Mouse (Mus musculus) limb, embryonic 15.5 days (tissue): ENCODE results near the gene Myh10. TPM values are rescaled to one million over a fixed set of nuclear protein-coding genes. Genes with fewer than 3 reads are reported as not detected.

Experiments used
- ATAC-seq: fragments of 200-750 bp; cut with Nextera tagmentation; 2 replicates; pipeline ENCODE4 v1.8.0; 2017; ENCODE audit warnings: low read depth, moderate TSS enrichment; ENCODE audit not compliant: insufficient number of reproducible peaks, low FRiP score, low TSS enrichment
- H3K27ac ChIP-seq: fragments of 300-500 bp; sonication (generic); 2 replicates; pipeline ENCODE4 v1.5.1; 2015; ENCODE audit warnings: moderate library complexity, mild to moderate bottlenecking, inconsistent platforms
- H3K27me3 ChIP-seq: fragments of 300-500 bp; sonication (generic); 2 replicates; pipeline ENCODE4 v1.6.1; 2015; ENCODE audit warnings: inconsistent platforms
- H3K36me3 ChIP-seq: fragments of 300-500 bp; sonication (generic); 2 replicates; pipeline ENCODE4 v1.6.1; 2015; ENCODE audit warnings: inconsistent platforms
- H3K4me1 ChIP-seq: fragments of 300-500 bp; sonication (generic); 2 replicates; pipeline ENCODE4 v1.6.1; 2015; ENCODE audit warnings: inconsistent platforms
- H3K4me2 ChIP-seq: fragments of 300-500 bp; sonication (generic); 2 replicates; pipeline ENCODE4 v1.6.1; 2015; ENCODE audit warnings: mild to moderate bottlenecking, inconsistent platforms
- H3K4me3 ChIP-seq: fragments of 300-500 bp; sonication (generic); 2 replicates; pipeline ENCODE4 v1.5.1; 2015; ENCODE audit warnings: mild to moderate bottlenecking, inconsistent platforms
- H3K9ac ChIP-seq: fragments of 300-500 bp; sonication (generic); 2 replicates; pipeline ENCODE4 v1.6.1; 2015; ENCODE audit warnings: inconsistent platforms
- H3K9me3 ChIP-seq: fragments of 300-500 bp; sonication (generic); 2 replicates; pipeline ENCODE4 v1.6.1; 2016; ENCODE audit warnings: inconsistent platforms
- WGBS: fragments of 180-500 bp; shearing (Covaris S2); methylation state at CpG from one replicate; pipeline ENCODE4 v1.1.7; 2015; 5-methylcytosine and 5-hydroxymethylcytosine counted together
- polyA plus RNA-seq: library from polyadenylated mRNA; unstranded; fragments of >200 nt; fragmentation: Nextera tagmentation; extraction: Ambion mirVana; gene quantifications from 2 replicates; pipeline ENCODE4 v1.2.1, GENCODE M21; 2015

The Myh10 gene
- polyA plus RNA-seq, 1 experiment from 2014 or later = 106 TPM

DNA sequence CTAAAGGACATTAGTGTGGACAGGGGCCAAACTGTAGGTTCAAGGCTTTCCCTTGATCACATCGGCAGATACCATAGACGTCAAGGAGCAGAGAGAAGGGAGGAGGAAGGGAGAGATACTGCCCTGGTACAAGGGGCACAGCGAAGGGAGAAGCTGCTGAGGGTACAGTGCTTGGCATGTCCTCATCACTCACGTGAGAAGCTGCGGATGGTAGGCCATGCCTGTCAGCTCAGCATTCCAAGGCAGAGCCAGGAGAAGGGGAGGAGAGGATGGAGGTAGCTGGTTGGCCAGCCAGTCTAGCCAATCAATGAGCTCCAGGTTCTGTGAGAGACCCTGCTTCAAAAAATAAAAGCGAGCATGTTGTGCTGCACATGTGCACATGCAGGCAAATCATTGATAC, 11.0 kb downstream of the Myh10 start:
- Histone ChIP-seq H3K4me1 (peaks cover 2% of the 10 kb centered on the region; the same call in 1 of the 2 replicates), H3K4me3 (no peak overlapping the region), H3K27ac (no peak overlapping the region), H3K9me3 (no peaks in the 10 kb centered on the region), H3K36me3 (peaks cover 58% of the 10 kb centered on the region), H3K4me2 (no peak overlapping the region), H3K27me3 (no peaks in the 10 kb centered on the region), H3K9ac (no peak overlapping the region)
- ATAC-seq = no peak
- 91% methylated on average over 6 of the region's 6 CpGs for WGBS

DNA sequence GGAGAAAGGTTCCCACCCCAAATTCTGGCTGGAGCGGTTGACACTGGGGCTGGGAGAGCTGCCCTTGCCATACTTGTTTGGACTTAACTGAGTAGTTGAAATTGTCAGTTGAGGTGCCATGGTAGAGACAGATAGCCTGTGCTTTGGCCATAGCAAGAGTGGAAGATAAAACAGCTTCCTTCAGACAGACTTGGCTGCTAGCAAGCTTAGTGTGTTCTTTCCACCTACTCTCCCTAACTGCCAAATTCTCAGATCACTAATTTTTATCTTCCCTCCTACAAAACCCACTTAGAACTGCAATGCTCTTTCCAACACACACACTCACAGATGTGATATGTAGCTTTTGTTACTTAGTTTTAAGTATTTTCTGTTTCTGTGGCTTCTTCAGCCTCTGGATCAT, 12.0 kb downstream of the Myh10 start:
- Histone ChIP-seq H3K4me1 (peaks cover 2% of the 10 kb centered on the region; the same call in 1 of the 2 replicates), H3K36me3 (peaks cover 58% of the 10 kb centered on the region), H3K9me3 (no peaks in the 10 kb centered on the region), H3K27ac (no peak overlapping the region), H3K4me3 (no peak overlapping the region), H3K27me3 (no peaks in the 10 kb centered on the region), H3K9ac (no peak overlapping the region), H3K4me2 (no peak overlapping the region)
- no peak for ATAC-seq
- WGBS = 95% methylated on average over 1 of the region's 1 CpGs

DNA sequence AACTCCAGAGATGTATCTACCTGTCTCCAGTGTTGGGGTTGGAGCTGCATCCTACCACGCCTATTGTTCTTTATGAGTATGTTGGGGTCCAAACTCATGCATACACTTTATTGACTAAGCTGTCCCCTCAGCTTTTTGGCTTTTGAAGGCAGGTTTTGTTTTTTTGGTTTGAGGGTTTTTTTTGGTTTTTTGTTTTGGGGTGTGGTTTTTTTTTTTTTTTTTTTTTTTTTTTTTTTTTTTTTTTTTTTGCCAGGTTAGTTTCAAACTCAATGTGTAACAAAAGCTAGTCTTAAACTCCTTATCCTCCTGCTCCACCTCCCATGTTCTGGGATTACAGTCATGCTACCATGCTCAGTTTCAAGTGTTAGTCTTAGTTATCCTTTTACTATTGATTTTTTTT, 12.9 kb downstream of the Myh10 start:
- H3K4me1 ChIP-seq = peaks cover 2% of the 10 kb centered on the region; the same call in 1 of the 2 replicates
- H3K27ac ChIP-seq = no peak overlapping the region
- no peak for ATAC-seq
- no peak overlapping the region for H3K4me2 ChIP-seq
- 96% methylated on average over 1 of the region's 1 CpGs for WGBS
- no peaks in the 10 kb centered on the region for H3K27me3 ChIP-seq
- H3K36me3 ChIP-seq = peaks cover 55% of the 10 kb centered on the region
- no peak overlapping the region for H3K9ac ChIP-seq
- H3K9me3 ChIP-seq = no peaks in the 10 kb centered on the region
- no peak overlapping the region for H3K4me3 ChIP-seq

DNA sequence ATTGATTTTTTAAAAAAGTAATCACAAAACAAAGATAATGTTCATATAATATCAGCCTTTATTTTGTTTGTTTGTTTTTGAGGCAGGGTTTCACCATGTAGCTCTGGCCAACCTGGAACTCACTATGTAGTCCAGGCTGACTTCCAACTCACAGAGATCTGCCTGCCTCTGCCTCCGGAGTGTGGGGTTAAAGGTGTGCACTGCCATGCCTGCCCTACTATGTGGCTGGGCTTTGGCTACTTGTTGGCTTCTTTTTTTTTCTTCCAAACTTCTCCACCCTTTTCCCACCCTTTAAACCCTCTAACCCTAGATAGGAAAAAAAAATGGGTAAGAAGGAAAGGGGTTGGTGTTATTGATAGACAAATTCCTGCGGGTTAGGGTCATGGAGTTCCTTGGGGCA, 13.5 kb downstream of the Myh10 start:
- no peak for ATAC-seq
- H3K27ac ChIP-seq = no peak overlapping the region
- no peaks in the 10 kb centered on the region for H3K27me3 ChIP-seq
- no peak overlapping the region for H3K4me2 ChIP-seq
- H3K4me3 ChIP-seq = no peak overlapping the region
- 98% methylated on average over 2 of the region's 2 CpGs for WGBS
- no peak overlapping the region for H3K9ac ChIP-seq
- peaks cover 5% of the 10 kb centered on the region; the same call in 1 of the 2 replicates for H3K4me1 ChIP-seq
- peaks cover 49% of the 10 kb centered on the region for H3K36me3 ChIP-seq
- no peaks in the 10 kb centered on the region for H3K9me3 ChIP-seq

DNA sequence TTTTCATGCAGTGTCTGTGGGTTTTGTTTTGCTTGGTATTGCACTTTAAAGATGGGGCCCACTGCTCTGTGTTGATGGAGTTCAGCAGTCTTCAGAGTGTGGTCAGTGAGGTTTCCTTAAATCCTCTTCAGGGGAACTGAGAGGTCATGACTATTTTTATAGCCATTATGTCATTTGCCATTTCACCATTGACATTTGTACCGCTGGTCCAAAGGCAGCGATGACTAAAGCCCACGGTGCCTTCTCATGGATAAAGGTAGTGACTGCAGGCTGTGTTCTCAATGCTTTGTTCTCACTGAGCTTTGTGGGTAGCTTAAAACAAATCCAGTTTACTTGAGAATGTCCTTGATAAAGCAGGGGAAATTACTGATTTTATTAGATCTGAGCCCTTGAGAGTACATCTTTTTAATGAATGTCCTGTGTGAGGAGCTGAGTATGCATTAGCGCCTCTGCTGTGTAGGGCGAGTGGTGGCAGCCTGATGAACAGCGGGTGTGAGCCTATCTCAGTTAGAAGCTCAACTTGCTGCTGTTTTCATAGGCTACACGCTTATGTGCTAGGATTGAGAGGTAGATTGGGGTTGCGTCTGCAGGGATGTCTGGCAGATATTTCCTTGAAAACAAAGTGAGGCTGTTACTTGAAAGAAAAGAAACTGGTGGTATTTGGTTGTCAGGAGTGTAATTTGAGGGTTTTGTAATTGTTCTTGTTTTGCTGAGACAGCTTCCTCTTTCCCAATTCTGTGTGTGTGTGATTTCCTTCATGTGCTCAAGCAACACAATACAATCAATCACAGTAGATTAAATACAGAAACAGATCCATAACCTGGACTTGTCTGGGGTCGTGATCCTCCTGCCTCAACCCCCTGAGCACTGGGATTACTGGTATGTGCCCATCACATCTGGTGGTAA, 15.4 kb downstream of the Myh10 start:
- H3K4me3 ChIP-seq = no peak overlapping the region
- no peak overlapping the region for H3K9ac ChIP-seq
- H3K27me3 ChIP-seq = no peaks in the 10 kb centered on the region
- H3K36me3 ChIP-seq = peaks cover 30% of the 10 kb centered on the region
- no peak overlapping the region for H3K27ac ChIP-seq
- no peak overlapping the region for H3K4me2 ChIP-seq
- H3K4me1 ChIP-seq = peaks cover 8% of the 10 kb centered on the region
- no peaks in the 10 kb centered on the region for H3K9me3 ChIP-seq
- no peak for ATAC-seq
- WGBS = 70% methylated on average over 9 of the region's 9 CpGs

DNA sequence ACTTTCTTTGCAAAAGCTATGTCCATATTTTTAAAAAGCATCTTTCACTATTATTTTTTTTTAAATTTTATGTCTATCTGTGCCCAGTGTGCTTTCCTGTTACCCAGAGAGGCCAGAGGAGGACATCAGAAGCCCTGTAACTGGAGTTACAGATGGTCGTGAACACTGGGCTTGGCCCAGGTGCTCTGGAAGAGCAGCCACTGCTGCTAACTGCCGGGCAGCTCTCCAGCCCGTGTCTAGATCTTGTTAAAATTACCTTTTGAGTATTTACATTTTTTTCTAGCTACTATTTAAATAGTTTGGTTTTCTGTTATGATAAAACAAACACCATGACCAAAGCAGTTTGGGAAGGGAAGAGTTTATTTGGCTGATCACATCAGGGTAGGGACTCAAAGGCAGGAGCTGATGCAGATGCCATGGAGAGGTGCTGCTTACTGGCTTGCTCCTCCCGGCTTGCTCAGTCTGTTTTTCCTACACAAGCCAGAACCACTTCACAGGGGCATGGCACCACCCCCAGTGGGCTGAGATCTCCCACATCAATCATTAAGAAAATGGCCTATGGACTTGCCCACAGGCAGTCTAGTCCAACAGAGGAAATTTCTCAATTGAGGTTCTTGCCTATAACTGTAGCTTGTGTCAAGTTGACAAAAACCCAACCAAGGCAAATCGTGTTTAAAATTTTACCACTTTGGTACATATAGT, 16.7 kb downstream of the Myh10 start:
- Histone ChIP-seq H3K27ac (no peak overlapping the region), H3K4me3 (no peak overlapping the region), H3K9ac (no peak overlapping the region), H3K36me3 (peaks cover 17% of the 10 kb centered on the region), H3K9me3 (no peaks in the 10 kb centered on the region), H3K27me3 (no peaks in the 10 kb centered on the region), H3K4me2 (no peak overlapping the region), H3K4me1 (peaks cover 10% of the 10 kb centered on the region)
- WGBS = 61% methylated on average over 5 of the region's 5 CpGs
- ATAC-seq = no peak

DNA sequence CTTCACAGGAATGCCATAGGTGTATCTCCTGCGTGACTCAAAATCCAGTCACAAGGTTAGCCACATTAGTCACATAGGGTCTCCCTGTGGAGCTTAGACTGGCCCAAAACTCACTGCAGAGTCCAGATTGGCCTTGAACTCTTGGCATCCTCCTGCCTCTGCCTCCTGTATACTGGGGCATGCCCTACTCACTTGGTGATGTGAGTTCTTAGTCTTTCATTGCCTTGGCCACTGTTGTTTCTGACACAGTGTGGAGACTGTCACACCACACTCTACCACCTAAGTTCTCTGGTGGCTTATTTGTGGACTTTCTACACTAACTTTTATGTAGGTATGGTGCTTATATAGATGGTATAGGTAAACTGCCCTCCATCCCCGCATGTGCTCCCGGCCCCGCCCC, 24.8 kb downstream of the Myh10 start:
- Histone ChIP-seq H3K4me2 (no peak overlapping the region), H3K4me3 (no peak overlapping the region), H3K9me3 (no peaks in the 10 kb centered on the region), H3K27ac (no peak overlapping the region), H3K4me1 (peaks cover 30% of the 10 kb centered on the region), H3K9ac (no peak overlapping the region), H3K36me3 (peaks cover 13% of the 10 kb centered on the region), H3K27me3 (no peaks in the 10 kb centered on the region)
- no peak for ATAC-seq
- 81% methylated on average over 4 of the region's 4 CpGs for WGBS

DNA sequence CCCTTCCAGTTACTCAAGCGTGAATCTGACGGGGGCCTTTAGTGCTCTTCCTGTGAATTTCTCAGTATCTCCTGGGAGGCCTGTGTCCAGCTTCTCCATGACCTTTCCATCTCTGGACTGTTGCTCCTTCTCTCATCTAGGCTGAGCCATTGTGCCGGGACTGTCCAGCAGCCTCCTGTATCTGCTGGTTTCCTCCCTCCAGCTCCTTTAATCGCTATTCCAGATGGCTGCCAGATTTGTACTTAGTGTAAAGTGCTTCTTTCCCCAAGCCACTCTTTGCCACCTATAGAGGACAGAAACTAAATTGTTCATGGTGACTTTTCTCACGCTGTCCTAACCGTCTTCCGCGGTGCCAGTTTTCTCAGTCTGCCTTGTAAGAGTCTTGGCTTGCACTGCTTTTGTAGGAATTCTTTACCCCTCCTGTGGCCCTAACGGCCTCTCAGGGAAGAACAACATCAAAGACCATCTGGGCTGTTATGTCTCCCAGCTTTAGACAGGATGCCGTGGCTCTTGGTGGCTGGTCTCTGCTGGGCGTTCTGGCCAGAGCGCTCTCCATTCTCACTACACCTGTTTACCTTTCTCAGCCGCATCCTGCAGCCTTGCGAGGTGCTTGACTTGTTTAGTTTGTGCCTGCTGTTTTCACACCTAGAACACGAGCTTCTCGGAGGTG, 25.9 kb downstream of the Myh10 start:
- H3K36me3 ChIP-seq = peaks cover 22% of the 10 kb centered on the region
- no peak for ATAC-seq
- peaks cover 29% of the 10 kb centered on the region for H3K4me1 ChIP-seq
- peak overlapping the region; percentile 24 for H3K27ac ChIP-seq
- 41% methylated on average over 16 of the region's 16 CpGs for WGBS
- no peak overlapping the region for H3K4me2 ChIP-seq
- no peaks in the 10 kb centered on the region for H3K27me3 ChIP-seq
- H3K9ac ChIP-seq = no peak overlapping the region
- no peaks in the 10 kb centered on the region for H3K9me3 ChIP-seq
- H3K4me3 ChIP-seq = no peak overlapping the region

DNA sequence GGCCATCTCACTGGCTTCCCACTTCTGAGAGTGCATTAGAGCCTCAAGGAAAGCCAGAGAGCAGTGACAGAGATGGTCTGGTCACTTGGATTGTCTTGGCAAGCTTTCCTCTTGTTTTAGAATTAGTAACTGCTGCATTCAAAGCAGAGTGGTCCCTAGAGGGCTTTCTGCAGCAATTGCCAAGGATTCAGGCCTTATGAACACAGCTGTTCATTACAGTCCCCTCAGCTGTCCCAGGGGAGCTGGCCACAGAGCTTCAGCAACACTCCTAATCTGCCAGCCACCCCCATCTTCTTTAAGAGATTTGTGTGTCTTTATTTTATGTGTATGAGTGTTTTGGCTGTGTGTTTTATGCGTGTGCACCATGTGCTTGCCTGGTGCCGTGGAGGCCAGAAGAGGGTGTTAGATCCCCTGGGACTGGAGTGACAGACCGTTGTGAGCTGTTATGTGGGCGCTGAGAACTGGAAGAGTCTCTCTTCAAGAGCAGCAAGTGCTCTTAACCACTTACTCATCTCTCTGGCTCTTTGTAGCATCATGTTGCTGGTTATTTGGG, 27.8 kb downstream of the Myh10 start:
- peaks cover 27% of the 10 kb centered on the region for H3K4me1 ChIP-seq
- H3K27me3 ChIP-seq = no peaks in the 10 kb centered on the region
- peaks cover 24% of the 10 kb centered on the region for H3K36me3 ChIP-seq
- H3K9ac ChIP-seq = no peak overlapping the region
- 68% methylated on average over 4 of the region's 4 CpGs for WGBS
- H3K4me2 ChIP-seq = no peak overlapping the region
- no peak for ATAC-seq
- no peak overlapping the region for H3K27ac ChIP-seq
- H3K9me3 ChIP-seq = no peaks in the 10 kb centered on the region
- no peak overlapping the region for H3K4me3 ChIP-seq

DNA sequence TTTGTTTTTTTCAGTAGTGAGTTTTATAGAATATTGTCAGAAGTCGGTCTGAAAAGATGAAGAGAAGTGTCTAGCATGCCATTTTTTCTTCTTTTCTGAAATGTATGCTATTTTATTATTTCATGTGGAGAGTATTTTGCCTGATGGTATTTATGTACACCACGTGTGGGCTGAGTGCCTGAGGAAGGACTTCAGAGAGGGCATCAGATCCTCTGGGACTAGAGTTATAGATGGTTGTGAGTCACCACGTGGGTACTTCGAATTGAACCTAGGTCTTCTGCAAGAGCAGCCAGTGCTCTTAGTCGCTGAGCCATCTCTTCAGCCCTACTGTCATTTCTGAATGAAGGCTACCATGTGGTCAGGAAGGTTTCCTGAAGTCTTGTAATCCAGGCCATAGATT, 28.4 kb downstream of the Myh10 start:
- Histone ChIP-seq H3K27ac (no peak overlapping the region), H3K4me2 (no peak overlapping the region), H3K4me1 (peaks cover 27% of the 10 kb centered on the region), H3K27me3 (no peaks in the 10 kb centered on the region), H3K36me3 (peaks cover 18% of the 10 kb centered on the region), H3K4me3 (no peak overlapping the region), H3K9ac (no peak overlapping the region), H3K9me3 (no peaks in the 10 kb centered on the region)
- 70% methylated on average over 5 of the region's 5 CpGs for WGBS
- no peak for ATAC-seq

DNA sequence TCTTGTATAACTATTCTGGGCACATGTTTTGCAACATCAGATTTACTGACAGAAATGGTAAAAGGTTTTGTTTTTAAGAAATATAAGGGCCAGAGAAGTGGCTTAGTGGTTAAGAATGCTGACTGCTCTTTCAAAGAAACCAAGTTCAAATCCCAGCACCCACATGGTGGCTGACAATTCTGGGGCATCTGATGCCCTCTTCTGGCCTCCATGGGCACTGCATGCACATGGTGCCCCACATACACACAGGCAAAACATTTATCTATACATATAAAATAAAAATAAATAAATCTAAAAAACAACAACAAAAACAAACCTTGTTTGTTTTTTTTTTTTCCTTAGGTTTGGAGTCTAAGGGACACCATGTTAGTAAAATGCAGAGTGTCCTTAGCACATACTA, 32.8 kb downstream of the Myh10 start:
- no peaks in the 10 kb centered on the region for H3K9me3 ChIP-seq
- peaks cover 14% of the 10 kb centered on the region for H3K4me1 ChIP-seq
- no peaks in the 10 kb centered on the region for H3K27me3 ChIP-seq
- ATAC-seq = no peak
- H3K4me3 ChIP-seq = no peak overlapping the region
- H3K9ac ChIP-seq = no peak overlapping the region
- no peak overlapping the region for H3K4me2 ChIP-seq
- H3K27ac ChIP-seq = no peak overlapping the region
- peaks cover 22% of the 10 kb centered on the region for H3K36me3 ChIP-seq
